Mouse (Mus musculus) naive thymus-derived CD4-positive, alpha-beta T cell, adult 5 months (primary cell): ENCODE data around the gene Olfr1306. TPM values are rescaled to one million over a fixed set of nuclear protein-coding genes. Genes with fewer than 3 reads are reported as not detected.

Source experiments
- polyA plus RNA-seq: library from polyadenylated mRNA; unstranded; fragments of 100-300 nt; shearing (Covaris generic); gene quantifications from one replicate; pipeline ENCODE4 v1.2.1, GENCODE M21; 2017

The Olfr1306 gene
- polyA plus RNA-seq: not detected

DNA sequence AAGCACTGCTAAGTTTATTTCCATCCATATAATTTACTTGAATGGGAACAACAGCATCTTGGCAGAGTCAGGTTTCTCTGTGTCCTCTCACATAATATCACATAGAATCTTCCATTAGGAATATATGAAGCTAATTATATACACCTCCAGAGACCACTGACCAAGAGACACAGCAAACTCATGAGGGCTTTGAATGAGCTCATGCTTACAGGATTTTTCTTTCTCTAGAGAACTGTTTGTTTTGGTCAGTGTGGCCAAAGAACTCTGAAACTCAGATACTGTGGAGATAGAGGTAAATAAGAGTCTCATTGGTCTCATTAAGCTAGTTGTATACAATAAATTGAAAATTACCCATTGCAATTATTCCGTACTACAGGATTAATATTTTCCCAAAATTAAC is at the start of gene Olfr1306:
Olfr1306 (minus strand) TSS at position 101 of the 400 bp plus-strand sequence.

GRCm38 (mm10) chr2:111964844-111965243 is 48.8 kb upstream of the Olfr1306 start, which contains the start of gene Olfr1308:
Gene Olfr1308 (minus strand): TSS chr2:111964944.

DNA sequence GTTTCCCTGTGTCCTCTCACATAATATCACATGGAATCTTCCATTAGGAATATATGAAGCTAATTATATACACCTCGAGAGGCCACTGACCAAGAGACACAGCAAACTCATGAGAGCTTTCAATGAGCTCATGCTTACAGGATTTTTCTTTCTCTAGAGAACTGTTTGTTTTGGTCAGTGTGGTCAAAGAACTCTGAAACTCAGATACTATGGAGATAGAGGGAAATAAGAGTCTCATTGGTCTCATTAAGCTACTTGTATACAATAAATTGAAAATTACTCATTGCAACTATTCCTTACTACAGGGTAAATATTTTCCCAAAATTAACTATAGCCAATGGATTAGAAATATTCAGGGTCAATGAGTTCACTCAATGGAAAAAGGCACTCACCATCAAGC is 33.3 kb upstream of the Olfr1306 start, which contains the start of gene Olfr1307:
Olfr1307 (minus strand) TSS at position 101 of the 400 bp plus-strand sequence.

GRCm38 (mm10) chr2:111877049-111877448 is 39.0 kb downstream of the Olfr1306 start, which contains the start of gene Olfr1305:
Gene Olfr1305 (minus strand): TSS chr2:111877149.

Other genes starting within 250 kb of the Olfr1306 start
- 0.10 TPM for gene Olfr1301, start 165.3 kb downstream of the Olfr1306 start, polyA plus RNA-seq
- gene Olfr1302, start 138.8 kb downstream of the Olfr1306 start, polyA plus RNA-seq: not detected
- gene Olfr1303, start 95.9 kb downstream of the Olfr1306 start, polyA plus RNA-seq: not detected
- not detected for gene Olfr1305, start 39.1 kb downstream of the Olfr1306 start, polyA plus RNA-seq
- 0.05 TPM for gene Olfr1307, start 33.2 kb upstream of the Olfr1306 start, polyA plus RNA-seq
- gene Olfr1308, start 48.7 kb upstream of the Olfr1306 start, polyA plus RNA-seq: not detected
- not detected for gene Olfr1309, start 74.0 kb upstream of the Olfr1306 start, polyA plus RNA-seq
- not detected for gene Olfr1310, start 96.4 kb upstream of the Olfr1306 start, polyA plus RNA-seq
- gene Olfr1311, start 108.1 kb upstream of the Olfr1306 start, polyA plus RNA-seq: not detected
- 0.11 TPM for gene Olfr1312, start 134.0 kb upstream of the Olfr1306 start, polyA plus RNA-seq
- gene Olfr1313, start 161.6 kb upstream of the Olfr1306 start, polyA plus RNA-seq: not detected
- not detected for gene Olfr1314, start 180.5 kb upstream of the Olfr1306 start, polyA plus RNA-seq
- not detected for gene Olfr1315-ps1, start 199.2 kb upstream of the Olfr1306 start, polyA plus RNA-seq
- not detected for gene Olfr1316, start 218.7 kb upstream of the Olfr1306 start, polyA plus RNA-seq
- gene Olfr1317, start 224.1 kb upstream of the Olfr1306 start, polyA plus RNA-seq: not detected
- gene Olfr1318, start 237.9 kb upstream of the Olfr1306 start, polyA plus RNA-seq: not detected